Mouse (Mus musculus) ES-E14 (cell line): Measurements from ENCODE around the gene Foxo1. TPM values are rescaled to one million over a fixed set of nuclear protein-coding genes. Genes with fewer than 3 reads are reported as not detected.

ENCODE experiments used
- DNase-seq: peaks from one replicate; pipeline ENCODE4 v3.0.0-alpha.2; 2013; ENCODE audit warnings: low read depth, low spot score
- H3K27ac ChIP-seq: 2 replicates; pipeline ENCODE4 v1.5.1; 2012; ENCODE audit warnings: low read depth, mild to moderate bottlenecking, low read length, moderate library complexity, mixed read lengths; ENCODE audit not compliant: poor library complexity, insufficient read depth, severe bottlenecking
- H3K36me3 ChIP-seq: 2 replicates; pipeline ENCODE4 v1.6.1; 2012; ENCODE audit warnings: mild to moderate bottlenecking, low read length, moderate library complexity, mixed read lengths; ENCODE audit not compliant: control insufficient read depth, poor library complexity, insufficient read depth, severe bottlenecking
- H3K4me1 ChIP-seq, 2 experiments: fragments of 150-350 bp in 1 of 2; sonication (generic) in 1 of 2; 2 replicates each; pipeline ENCODE4 v1.6.1; 2012; ENCODE audit warnings: low read length in 2 of 2, mild to moderate bottlenecking in 1 of 2, mixed read lengths in 1 of 2; ENCODE audit not compliant: control insufficient read depth in 2 of 2, insufficient read depth in 2 of 2, poor library complexity in 1 of 2
- H3K4me3 ChIP-seq, 2 experiments: fragments of 150-350 bp in 1 of 2; sonication (generic) in 1 of 2; 2 replicates each; pipeline ENCODE4 v1.5.1; 2012; ENCODE audit warnings: low read length in 2 of 2, low read depth in 1 of 2, mild to moderate bottlenecking in 1 of 2, mixed read lengths in 1 of 2; ENCODE audit not compliant: insufficient read depth in 1 of 2, poor library complexity in 1 of 2, severe bottlenecking in 1 of 2
- H3K9ac ChIP-seq: 2 replicates; pipeline ENCODE4 v1.6.1; 2012; ENCODE audit warnings: low read depth, mild to moderate bottlenecking, low read length, mixed read lengths; ENCODE audit not compliant: poor library complexity, insufficient read depth, severe bottlenecking
- H3K9me3 ChIP-seq: fragments of 150-350 bp; sonication (generic); 2 replicates; pipeline ENCODE4 v1.6.1; 2012; ENCODE audit warnings: low read depth, mild to moderate bottlenecking, low read length; ENCODE audit not compliant: control insufficient read depth, insufficient read depth
- CHD2 ChIP-seq: IDR thresholded peaks from 2 replicates; pipeline ENCODE4 v1.6.1; 2014; ENCODE audit warnings: mild to moderate bottlenecking, low read depth, low read length, inconsistent platforms
- HCFC1 ChIP-seq: IDR thresholded peaks from 2 replicates; pipeline ENCODE4 v1.6.1; 2012; ENCODE audit warnings: low read length, inconsistent platforms, borderline replicate concordance; ENCODE audit not compliant: insufficient read depth
- MAFK ChIP-seq: IDR thresholded peaks from 2 replicates; pipeline ENCODE4 v1.6.1; 2014; ENCODE audit warnings: mild to moderate bottlenecking, low read depth, low read length, inconsistent platforms; ENCODE audit not compliant: insufficient read depth
- ZC3H11A ChIP-seq: IDR thresholded peaks from 2 replicates; pipeline ENCODE4 v1.6.1; 2012; ENCODE audit warnings: low read depth, mild to moderate bottlenecking, inconsistent platforms, low read length, borderline replicate concordance
- ZNF384 ChIP-seq: IDR thresholded peaks from 2 replicates; pipeline ENCODE4 v1.6.1; 2012; ENCODE audit warnings: low read depth, low read length, inconsistent platforms
- in situ Hi-C, 2 experiments: fragments of 600-800 bp; cut with MboI; formaldehyde crosslinking; loops; one replicate each; pipeline ENCODE4 v1.15.1; 2025; ENCODE audit warnings: low sequenced_read_pairs in 2 of 2, inconsistent platforms in 1 of 2; ENCODE audit not compliant: unreplicated experiment in 2 of 2
- total RNA-seq: library from RNA; depleted of rRNA; stranded (reverse); fragments of 300-350 nt; gene quantifications from 2 replicates; pipeline ENCODE4 v1.2.3, GENCODE M21; 2012

The Foxo1 gene
- total RNA-seq, 1 experiment, result 2.3 TPM

DNA sequence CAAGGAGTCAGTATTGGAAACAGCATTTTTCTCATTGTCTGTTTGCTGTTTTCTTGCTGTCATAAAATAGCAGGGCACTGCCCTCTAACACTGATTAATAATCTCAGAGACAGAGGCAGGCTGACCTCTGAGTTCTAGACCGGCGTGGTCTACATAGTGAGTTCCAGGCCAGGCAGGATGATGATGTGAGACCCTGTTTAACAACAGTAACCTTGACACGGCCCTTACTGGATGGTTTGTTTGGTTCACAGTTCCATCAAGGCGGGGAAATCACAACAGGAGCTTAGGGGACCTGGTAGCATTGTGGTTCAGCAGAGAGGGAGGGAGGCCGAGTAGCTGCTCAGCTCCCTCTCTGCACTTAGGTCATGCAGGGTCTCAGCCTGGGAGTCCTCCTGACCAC is 25.8 kb downstream of the Foxo1 start:
- TF ChIP-seq CHD2, result no peak
- TF ChIP-seq MAFK, result no peak
- no peak for TF ChIP-seq HCFC1
- TF ChIP-seq ZC3H11A, result no peak
- TF ChIP-seq ZNF384, result no peak
- Histone ChIP-seq H3K36me3 (no peaks in the 10 kb centered on the region), H3K27ac (no peak overlapping the region), H3K4me3 (no peak overlapping the region), H3K9ac (no peak overlapping the region), H3K4me1 (peaks cover 13 to 14% of the 10 kb centered on the region in 2 experiments), H3K9me3 (no peaks in the 10 kb centered on the region)
- DNase-seq, result no peak
- in situ Hi-C loops, result no loop called here

- no peaks in the 10 kb centered on the region for H3K9me3 ChIP-seq
- peaks cover 1% of the 10 kb centered on the region; the same call in 1 of the 2 replicates for H3K36me3 ChIP-seq
- peaks cover 8 to 19% of the 10 kb centered on the region in 2 experiments for H3K4me1 ChIP-seq
- H3K9ac ChIP-seq, result no peak overlapping the region
- in situ Hi-C loops, result no loop called here
- no peak overlapping the region for H3K4me3 ChIP-seq
- TF ChIP-seq ZNF384, result no peak
- no peak for TF ChIP-seq CHD2
- TF ChIP-seq MAFK, result peak; percentile 54
- TF ChIP-seq ZC3H11A, result no peak
- no peak for TF ChIP-seq HCFC1
- H3K27ac ChIP-seq, result no peak overlapping the region
- no peak for DNase-seq
Observed at GRCm38 (mm10) chr3:52295688-52296087, 27.6 kb downstream of the Foxo1 start.

DNA sequence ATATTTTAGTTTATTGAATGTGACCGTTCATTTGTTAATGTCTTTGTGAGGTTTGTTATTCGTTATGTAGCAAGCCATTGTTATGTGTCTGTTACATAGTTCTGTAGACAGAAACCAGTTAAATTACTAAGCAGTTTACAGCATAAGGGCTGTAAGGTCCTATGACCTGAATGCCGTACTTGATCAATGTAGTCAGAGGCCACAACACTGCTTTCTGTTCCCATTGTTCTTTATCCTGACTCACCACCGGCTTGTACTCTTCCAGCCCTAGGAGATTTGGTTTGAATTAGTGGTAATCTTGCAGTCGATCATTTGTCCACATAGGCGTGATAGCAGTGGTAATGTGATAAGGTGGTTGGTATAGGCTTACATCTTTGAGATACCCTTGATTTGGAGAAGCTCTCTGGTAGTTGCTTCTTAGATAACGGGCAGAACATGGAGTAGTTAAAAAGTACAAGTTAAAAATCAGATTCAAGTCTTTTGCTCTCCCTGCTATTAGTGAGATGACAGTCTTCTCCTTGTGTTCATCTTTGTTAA is 28.2 kb downstream of the Foxo1 start:
- in situ Hi-C loops, result no loop called here
- TF ChIP-seq MAFK (no peak), HCFC1 (no peak), ZC3H11A (no peak), CHD2 (no peak), ZNF384 (no peak)
- Histone ChIP-seq H3K9ac (no peak overlapping the region), H3K4me1 (peaks cover 8 to 19% of the 10 kb centered on the region in 2 experiments), H3K4me3 (no peak overlapping the region), H3K36me3 (peaks cover 1% of the 10 kb centered on the region; the same call in 1 of the 2 replicates), H3K9me3 (no peaks in the 10 kb centered on the region), H3K27ac (no peak overlapping the region)
- DNase-seq, result no peak

DNA sequence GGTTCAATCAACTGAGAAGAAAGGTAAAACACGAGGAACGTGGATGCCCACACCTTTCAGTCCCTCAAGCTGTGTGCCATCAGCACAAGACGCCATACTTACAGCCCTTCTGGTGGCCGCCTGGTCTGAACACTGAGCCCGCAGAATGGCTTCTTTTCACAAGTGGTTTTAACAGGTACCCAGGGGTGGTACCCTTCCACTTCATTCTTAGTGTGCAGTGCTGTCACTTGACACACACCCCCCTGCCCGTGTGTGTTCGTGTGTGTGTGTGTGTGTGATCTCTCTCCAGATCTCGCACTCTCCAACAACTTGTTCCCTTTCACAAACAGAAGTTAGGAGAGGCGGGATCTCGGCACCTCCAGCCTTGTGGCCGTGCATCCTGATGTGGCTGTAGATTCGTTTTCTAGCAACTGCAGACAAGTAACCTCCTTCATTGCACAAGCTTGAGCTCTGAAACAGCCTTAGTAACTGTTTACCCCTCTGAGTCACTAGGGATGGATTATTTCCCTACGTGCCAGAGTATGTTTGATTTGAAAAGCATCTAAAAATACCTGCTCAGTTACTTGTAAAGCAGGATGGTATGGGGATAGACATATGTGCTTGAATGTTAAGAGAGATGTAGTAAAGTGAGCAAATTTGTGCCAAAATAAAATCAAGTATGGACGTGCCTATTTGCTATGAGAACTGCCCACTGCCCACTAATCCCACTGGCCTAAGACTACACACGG is 29.3 kb downstream of the Foxo1 start:
- Histone ChIP-seq H3K36me3 (peaks cover 5% of the 10 kb centered on the region; the same call in 1 of the 2 replicates), H3K9ac (no peak overlapping the region), H3K9me3 (no peaks in the 10 kb centered on the region), H3K4me3 (no peak overlapping the region), H3K4me1 (peaks cover 8 to 19% of the 10 kb centered on the region in 2 experiments), H3K27ac (no peak overlapping the region)
- TF ChIP-seq HCFC1 (no peak), MAFK (no peak), ZNF384 (no peak), ZC3H11A (no peak), CHD2 (no peak)
- in situ Hi-C loops, result no loop called here
- no peak for DNase-seq

GRCm38 (mm10) chr3:52298683-52299082 is 30.5 kb downstream of the Foxo1 start:
- no peaks in the 10 kb centered on the region for H3K9me3 ChIP-seq
- DNase-seq, result no peak
- no peak overlapping the region for H3K27ac ChIP-seq

More at GRCm38 (mm10) chr3:52298683-52299082, 30.5 kb downstream of the Foxo1 start:
- Histone ChIP-seq H3K4me1 (peaks cover 8 to 19% of the 10 kb centered on the region in 2 experiments), H3K36me3 (peaks cover 5% of the 10 kb centered on the region; the same call in 1 of the 2 replicates), H3K9ac (no peak overlapping the region), H3K4me3 (no peak overlapping the region)
- no peak for TF ChIP-seq MAFK
- TF ChIP-seq ZNF384, result no peak
- no peak for TF ChIP-seq ZC3H11A
- TF ChIP-seq CHD2, result no peak
- TF ChIP-seq HCFC1, result no peak
- in situ Hi-C loops, result no loop called here
